Mouse (Mus musculus) cerebellum, adult (tissue): ENCODE measurements around the gene Myo5a.

Source experiments
- ATAC-seq: cut with Nextera tagmentation; 2 replicates; pipeline ENCODE4 v1.9.2; 2017; ENCODE audit warnings: mild to moderate bottlenecking, moderate library complexity, mixed read lengths; ENCODE audit not compliant: insufficient number of reproducible peaks, low FRiP score, low TSS enrichment

The Myo5a gene

DNA sequence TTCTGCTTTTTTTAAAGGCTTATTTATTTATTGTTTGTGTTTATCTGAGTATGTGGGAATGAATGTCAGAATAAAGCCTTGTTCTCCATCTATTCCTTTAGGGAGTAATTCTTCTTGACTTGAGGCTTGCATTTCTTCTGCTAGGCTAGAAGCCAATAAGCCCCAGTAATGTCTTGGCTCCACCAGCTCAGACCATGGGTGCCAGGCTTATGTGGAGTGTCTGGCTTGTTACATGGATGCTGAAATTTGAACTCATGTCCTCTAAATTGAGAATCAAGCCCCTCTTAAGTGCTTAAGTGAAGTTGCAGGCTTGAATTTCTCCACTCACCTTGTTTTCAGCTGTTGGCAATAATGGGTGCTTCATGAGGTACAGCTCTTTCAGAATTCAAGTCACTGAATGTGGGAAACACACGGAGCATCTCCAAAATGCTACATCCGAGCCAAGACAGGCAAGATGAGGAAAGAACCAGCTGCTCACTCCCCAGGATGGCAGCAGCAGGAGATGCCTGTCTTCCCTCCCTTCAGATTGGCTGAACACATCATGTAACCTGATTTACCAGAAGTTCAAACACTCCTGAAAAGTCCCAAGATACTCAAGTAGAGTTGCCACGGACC, 116.9 kb downstream of the Myo5a start:
- ATAC-seq = peak; percentile 66; the same call in 1 of the 2 replicates

DNA sequence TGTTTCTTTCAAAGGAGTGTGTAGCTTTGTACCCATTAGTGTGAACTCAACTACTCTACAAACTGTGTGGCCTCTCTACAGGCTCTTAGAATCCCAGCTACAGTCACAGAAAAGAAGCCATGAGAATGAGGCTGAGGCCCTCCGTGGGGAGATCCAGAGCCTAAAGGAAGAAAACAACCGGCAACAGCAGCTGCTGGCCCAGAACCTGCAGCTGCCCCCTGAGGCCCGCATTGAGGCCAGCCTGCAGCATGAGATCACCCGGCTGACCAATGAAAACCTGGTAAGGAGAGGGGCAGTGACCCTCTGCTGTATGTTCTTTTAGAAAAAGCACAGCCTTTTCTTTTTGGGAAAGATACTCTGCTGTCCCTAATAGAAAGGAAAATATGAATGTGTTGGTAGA, 123.0 kb downstream of the Myo5a start:
- ATAC-seq = no peak

DNA sequence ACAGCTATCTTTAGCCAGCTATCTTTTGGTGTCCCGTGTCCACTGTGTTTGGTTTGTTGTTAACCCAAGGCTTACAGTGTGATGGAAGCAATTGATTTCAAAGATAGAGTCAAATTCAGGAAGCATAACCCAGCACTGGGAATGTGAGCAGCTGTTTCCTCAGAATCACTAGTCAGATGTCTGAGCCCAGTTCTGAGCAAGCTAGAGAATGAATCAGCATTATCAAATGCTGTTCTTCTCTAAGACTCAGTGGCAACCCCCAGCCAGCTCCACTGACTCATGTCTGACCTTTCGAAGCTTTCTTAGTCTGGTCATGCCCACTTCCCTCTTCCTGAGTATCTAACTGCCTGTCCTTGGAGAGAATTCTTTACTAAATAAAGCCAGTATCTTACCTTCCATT, 125.5 kb downstream of the Myo5a start:
- ATAC-seq = no peak

DNA sequence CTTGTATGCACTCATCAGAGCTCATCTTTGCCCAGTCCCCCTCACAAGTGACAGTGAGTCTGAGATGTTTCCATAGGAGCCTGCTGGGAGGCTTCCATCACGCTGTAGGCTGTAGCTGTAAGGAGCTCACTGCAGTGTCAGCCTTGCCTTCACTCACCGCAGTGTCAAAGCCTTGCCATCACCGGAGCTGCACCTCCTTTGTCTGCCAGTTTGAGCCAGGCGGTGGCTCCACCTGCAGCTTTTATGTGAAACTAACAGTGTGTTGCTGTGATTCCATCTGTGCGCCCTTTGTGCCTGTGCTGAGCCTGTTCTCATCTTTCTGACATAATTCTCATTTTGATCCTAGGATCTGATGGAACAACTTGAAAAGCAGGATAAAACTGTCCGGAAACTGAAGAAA, 126.5 kb downstream of the Myo5a start:
- peak; percentile 90 for ATAC-seq

DNA sequence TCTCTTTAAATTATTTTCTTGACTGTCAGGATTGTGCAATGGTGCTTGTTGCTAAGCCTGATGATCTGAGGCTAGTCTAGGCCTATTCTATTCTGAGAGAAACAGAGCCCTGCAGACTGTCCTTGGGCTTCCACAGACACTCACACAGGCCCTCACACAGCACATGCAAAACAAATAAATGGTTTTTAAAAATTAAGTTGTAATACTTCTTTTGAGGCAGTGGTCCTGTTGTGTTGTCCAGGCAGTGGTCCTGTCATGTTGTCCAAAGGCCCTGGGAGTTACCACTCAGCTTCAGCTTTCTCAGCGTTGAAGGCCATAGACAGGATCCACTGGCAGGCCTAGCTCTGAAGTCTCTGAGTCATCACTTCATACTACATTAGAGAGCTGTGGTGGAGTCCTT, 130.7 kb downstream of the Myo5a start:
- ATAC-seq = no peak

DNA sequence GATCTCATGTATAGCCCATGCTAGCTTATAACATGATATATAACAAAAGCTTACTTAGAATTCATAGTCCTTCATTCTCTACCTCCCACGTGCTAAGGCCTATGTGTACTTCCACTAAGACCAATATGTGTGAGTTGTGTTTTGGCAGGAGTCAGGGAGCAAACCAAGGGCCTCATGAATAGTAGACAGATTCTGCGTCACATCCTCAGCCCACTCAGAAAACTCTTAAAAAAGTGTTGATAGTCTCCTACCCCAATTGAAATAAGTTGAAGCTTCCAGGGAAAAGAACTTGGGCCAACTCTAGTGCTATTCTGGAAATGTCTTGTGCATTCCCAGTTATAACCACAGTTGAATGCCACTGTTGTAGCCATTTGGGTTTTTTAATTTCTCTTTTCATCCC, 131.2 kb downstream of the Myo5a start:
- no peak for ATAC-seq

DNA sequence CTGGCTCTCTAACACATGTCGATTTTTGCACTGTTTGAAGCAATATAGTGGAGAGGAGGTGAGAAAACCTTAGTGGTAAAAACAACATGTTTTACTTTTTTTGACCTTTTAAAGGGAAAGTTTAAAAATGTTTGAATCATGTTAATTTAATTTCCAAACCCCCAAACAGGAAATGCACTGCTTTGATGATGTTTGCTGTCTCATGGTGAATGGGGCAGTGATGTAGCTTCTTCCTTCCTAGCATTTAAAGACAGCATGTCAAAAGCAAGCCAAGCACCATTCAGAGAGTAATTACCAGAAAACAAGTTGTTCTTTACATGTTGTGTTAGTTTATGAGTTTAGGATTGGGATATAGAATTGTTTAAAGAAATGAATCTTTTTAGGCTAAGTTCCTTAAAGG, 138.4 kb downstream of the Myo5a start:
- ATAC-seq = no peak

DNA sequence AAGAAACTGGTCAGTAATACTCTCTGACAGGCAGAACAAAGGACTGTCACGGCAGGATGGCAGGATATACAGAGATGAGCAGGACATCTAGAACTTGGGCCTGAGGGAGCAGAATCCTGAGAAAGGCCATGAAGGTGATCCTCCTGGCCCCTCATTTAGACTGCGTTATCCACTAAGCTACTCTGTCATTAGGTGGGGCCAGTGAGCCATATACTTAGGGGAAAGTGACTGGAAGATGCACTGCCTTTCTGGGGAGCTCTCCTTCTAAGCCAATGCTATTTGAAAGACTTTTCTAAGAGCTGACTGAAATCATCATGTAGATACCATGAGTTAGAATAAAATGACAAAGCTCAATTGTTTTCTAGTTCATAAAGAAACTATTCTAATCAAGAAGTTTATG, 139.5 kb downstream of the Myo5a start:
- no peak for ATAC-seq

DNA sequence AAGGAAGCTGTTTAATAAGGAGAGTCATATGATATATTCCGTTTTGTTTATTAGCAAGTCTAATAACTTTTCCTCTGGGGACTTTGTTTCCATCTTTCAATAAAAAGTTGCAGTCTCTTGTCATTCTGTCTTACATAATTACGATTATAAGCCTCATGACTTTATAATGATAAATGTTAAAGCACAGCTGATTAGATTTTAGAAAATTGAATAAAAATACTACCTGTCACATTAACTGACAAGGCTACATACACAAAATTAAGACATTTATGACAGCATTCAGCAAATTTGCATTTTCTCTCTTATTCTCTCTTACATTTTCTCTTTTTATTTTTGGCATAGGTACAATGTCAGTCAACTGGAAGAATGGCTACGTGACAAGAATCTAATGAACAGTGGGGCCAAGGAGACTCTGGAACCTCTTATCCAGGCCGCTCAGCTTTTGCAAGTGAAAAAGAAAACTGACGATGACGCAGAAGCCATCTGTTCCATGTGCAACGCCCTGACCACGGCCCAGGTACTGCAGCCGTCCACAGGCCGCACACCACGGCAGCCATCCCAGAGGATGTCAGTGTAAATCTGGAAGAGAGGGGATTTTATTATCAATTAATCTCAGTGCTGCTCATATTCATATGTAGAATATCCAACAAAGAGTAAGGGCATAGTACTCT, 144.1 kb downstream of the Myo5a start:
- ATAC-seq = no peak

DNA sequence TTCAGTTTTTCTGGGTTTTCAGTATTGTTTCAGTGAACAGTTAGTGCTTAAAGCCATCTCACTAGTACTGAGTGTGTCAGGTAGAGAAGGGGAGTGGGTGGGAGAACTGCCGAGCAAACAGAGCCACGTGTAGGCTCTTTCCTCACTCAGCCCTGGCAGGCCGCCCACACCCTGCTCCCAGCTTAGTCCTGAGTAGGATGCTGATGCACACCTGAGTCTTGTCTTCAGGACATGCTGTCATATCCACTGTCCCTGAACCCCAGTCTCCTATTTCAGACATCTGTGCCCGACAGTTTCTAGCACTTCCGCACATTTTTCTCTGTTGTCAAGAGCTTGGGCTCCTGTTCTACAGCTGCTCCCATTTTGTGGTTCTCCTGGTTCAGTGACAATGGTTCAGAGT, 149.1 kb downstream of the Myo5a start:
- no peak for ATAC-seq

DNA sequence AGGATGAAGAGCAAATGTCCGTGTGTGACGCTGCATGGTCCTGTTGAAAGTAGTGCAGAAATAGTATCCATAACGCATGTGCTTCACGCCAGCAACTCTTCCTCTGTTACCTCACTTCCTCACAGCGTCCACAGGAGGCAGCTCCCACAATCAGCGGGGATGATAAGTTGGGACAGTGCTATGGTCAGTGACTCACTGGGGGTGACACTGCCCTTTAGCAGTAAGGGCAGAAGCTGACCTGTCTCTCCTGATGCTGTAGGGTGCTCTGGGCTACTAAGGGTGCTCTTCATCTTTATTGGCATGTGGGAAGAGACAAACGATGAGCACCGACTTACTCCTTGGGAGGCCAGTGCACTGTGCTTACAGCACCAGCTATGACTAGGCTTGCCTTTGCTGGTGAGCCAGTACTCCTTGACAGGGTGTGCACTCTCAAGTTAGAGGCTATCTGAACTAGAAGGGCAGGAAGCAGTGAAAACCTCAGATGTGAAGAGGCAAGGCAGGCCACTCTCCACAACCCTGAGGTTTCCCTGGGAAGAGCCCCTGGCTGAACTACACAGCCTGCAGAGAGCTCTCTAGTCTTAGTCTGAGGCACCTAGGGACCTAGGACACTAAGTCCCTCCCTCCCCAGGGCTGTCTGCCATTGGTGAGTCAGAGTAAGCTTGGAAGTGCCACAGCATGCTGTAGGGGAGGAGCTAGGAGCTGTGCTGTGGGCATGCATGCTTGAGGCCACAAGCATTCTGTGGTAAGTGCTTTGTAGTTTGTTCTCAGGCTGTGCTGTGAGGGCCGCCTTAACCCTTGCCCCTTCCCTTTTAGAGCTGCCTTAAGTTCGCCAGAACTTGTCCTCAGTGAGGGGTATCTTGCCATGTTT, 150.8 kb downstream of the Myo5a start:
- ATAC-seq = no peak

DNA sequence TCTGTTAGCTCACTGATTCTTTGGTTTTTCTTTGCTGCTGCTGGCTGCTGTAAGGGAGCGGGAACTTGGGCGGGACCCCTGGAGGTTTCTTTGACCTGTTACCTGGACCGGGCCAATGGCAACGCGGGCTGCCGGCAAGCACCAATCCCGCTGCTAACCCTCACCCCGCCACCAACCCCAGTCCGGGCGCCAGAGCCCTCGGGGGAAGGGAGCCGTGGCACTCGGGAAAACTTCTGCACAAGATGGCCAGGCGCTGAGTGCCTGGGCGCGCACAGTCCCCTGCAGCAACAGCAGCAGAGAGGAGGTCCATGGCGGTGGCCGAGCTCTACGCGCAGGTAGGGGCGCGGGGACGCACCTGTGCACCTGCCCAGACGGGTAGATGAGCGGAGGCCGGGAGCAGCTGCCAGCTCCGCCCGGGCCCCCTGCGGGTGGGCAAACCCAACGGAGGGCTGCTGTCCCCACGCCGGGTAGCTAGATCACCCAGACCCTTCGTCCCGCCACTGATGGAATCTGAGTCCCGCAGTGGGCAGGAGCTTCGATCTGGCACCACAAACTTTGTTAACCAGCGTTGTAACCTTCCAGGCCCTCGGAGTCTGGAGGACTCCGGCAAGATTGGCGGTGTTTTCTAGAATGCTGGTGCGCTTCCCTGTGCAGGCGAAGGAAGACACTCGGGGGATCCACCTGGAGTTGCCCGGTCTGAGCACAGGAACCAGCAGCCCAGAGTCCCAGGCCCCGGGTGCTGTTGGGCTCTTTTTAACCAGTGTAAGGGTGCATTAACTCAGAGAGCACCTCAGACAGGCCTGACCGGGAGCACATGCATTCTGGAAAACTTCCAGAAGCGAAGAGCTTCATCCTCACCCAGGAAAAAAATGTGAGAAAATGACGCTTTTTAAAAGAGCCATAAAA, 161.3 kb downstream of the Myo5a start, which contains the start of gene Myo5c:
Gene Myo5c (plus strand): TSS at position 180 of the 906 bp plus-strand sequence.
- ATAC-seq = no peak

DNA sequence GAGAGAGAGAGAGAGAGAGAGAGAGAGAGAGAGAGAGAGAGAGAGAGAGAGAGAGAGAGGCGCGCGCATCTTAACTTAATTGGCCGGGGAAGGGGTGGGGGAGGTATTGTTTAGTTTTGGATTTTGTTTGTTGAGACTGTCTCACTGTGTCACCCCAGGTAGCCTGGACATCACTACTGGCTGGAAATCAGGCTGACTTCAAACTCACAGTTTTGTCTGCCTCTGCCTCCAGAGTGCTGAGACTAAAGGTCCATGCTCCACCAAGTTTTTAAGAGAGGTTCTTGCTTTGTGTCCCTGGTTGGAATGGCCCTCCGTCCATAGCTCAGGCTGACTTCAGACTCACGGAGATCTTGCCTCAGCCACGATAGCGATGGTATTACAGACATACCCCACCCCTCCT, 162.0 kb downstream of the Myo5a start:
- no peak for ATAC-seq

DNA sequence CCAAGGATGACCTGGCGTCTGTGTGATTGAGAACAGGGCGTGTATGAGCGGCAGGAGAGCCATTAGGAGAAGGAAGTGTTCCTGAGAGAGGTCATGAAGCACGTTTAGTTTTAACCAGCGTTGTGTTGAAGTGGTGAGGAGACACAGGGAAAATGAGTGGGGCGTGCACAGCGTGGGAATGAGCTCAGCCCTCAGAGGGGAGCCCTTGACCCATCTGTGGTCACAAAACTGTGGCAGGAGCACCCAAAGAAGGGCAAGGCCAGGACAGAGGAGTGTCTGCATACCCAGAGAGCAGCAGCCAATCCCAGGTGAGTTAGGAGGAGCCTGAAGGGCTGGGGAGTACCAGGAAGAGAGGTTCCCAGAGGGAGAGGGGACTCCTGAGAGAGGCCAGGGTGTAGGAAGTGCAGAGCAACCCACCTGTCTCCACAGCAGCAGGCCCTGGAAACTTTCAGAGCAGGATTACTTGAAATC, 163.5 kb downstream of the Myo5a start:
- no peak for ATAC-seq

DNA sequence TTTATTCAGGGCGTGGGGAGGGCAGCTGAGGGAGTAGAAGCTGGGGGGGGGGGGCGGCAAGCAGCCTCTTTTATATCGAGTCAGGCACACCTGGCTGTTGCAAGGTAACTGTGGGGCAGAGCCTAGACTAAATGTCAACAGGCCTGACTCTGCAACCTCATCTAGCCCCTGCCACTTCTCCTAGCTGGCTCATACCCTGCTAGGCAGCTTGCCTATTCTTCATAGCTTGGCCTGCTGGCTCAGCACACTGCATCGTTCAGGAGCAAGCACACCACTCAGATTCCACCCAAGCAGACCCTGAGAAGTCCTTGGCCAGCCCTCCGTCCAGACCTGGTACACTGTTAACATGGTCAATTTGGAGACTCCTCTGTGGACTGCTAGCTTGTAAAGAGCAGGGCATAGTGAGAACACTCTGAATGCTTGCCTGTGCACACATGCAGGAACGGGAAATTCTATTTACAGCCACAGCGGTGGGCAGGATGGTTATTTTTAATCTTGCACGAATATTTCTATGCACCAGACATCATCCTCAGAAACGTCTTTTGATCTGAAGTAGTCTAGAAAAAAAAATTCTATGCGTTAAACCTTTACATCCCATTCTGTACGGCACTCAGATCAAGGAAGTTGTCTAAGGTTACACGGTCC, 164.3 kb downstream of the Myo5a start:
- ATAC-seq = no peak

DNA sequence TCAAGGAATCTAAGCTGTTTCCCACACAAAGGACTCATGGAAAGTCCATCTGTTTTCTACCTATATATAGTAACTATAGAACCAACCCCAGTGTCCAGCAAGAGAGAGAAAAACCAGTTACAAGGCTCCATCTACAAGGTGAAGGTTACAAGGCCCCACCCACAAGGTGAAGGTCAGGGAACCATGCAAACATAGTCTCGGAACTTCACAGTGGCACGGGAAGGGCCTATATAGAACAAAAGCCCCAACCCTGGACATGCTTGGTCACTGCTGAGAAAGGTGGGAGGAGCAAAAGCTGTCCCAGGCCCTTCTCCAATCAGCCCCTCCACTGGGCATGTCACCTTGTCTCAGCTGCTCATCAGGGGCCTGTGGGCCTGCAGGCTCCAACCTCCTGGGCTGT, 164.9 kb downstream of the Myo5a start:
- ATAC-seq = no peak

DNA sequence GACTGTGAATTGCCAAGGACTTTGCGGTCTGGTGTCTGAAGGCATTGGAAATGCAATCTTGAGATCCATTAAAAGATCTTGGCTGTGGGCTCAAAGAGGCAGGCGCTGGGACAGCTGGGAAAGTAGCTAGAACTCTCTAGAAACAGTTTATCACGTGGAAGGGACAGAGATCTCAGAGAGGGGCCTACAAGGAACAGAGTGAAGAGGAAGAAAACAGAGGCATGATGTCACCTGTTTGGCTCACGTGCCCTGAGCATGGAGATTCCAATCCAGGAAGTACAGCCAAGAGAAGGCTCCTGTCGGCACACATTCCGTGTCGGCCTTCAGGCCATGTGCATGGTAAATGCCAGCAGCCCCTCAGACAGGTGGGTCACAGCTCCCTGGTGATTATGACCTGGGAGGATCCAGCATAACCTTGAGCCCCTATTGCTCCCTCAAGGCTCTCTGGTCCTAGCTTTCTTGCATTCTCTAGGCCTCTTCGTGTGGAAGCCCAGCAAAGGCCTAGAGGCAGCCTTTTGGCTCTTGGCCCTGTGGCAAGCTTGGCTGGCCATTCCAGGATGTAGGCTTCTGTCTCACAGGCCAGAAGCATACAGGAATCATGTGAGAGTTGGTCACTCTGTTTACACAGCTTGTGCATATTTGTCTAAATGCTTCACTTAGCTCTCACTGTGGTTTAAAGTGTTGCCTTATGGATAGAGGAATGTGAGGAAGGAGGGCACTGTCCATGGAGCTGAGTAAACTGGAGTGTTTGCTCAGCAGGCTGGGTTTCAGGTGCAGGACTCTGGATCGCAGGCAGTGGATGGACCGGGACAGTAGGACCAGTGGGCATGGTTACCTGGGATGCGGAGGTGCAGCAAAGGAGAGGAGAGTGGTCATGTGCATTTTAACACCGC, 165.8 kb downstream of the Myo5a start:
- no peak for ATAC-seq

DNA sequence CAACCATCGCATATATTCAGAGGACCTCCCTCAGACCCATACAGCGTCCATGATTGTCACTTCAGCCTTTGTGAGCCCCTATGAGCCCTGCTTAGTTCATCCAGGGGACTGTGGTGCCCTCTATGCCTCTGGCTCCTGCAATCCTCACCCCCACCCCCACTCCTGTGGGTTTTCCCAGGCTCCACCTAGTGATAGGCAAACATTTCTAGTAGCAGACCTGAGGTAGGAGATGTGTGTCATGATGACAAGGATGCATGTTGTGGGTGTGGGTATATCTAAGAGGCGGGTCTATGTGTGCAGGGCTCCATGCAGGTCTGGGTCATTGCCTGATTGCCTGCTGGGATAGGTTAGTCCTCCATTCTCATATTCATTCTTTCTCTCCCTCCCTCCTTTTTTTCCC, 167.4 kb downstream of the Myo5a start:
- ATAC-seq = no peak

DNA sequence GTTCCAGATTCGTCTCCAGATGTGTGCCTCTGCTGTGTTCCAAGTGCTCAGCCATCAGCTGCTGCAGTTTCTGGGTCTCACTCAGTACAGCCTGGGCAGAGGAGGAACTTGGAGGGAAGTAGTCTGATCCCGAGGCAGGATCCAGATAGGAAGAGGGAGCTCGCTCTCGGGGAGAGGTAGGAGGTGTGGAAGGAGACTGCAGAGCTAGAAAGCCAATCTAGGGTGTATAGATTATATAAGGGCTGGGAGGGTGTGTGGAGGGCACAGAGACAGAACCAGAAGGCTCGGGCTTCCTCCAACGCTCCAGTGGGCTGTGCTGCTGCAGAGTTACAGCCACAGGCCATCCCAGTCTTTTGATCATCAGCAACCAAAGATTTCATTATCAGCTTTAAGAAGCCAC, 172.2 kb downstream of the Myo5a start:
- no peak for ATAC-seq
